Mouse (Mus musculus): ENCODE measurements around the gene Fabp6.

DNA sequence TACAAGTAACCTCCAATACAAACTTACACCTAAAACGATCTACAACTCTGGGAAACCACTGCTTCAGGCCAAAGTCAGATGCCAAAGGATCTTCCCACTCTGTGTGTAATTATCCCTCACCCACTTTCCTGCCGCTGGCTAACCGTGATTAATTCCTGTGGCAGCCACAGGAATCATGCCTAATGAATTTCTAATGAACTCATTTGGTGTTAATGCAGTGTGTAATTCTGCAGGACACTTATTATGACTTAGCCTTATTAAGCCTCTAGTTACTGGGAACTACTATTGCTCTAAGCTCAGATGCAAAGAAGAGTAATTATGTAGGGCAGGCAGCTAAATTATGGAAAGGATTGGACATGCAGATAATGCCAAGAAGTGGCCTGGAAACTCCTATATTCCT lies 7.1 kb upstream of the Fabp6 start:
- TF ChIP-seq CTCF (IDR thresholded peaks at IDR 0.05; ENCODE audit: extremely low read depth, insufficient read depth, insufficient read length, insufficient replicate concordance) (no peak), POLR2A (IDR thresholded peaks at IDR 0.05; ENCODE audit: low read depth, low read length) (no peak)

Measured in spleen, adult 2 months (tissue).